Mouse (Mus musculus) gastrocnemius, postnatal 4 days (tissue): ENCODE data around the gene Vmn2r22. TPM values are rescaled to one million over a fixed set of nuclear protein-coding genes. Genes with fewer than 3 reads are reported as not detected.
"Not testable (repeated sequence)": the region's sequence is repeated elsewhere in the genome, so short reads cannot be mapped to it uniquely, and the experiment has no call there.

Source experiments
- DNase-seq, 2 experiments: peaks; one replicate each; pipeline ENCODE4 v3.0.0; 2021 to 2022; ENCODE audit warnings: low spot score in 2 of 2, mixed read lengths in 2 of 2
- long read RNA-seq, 2 experiments: library from polyadenylated mRNA; stranded (forward); transcript quantifications; one replicate each; pipeline ENCODE4 v2.0.0; 2021
- total RNA-seq, 2 experiments: library from RNA; stranded (reverse); gene quantifications; 2 replicates each; pipeline ENCODE4 v1.2.3; 2021

Gene Vmn2r22
- total RNA-seq = not detected
- long read RNA-seq, experiment 1 = 0 reads
- long read RNA-seq, experiment 2 = 0 reads

GRCm38 (mm10) chr6:123650625-123651024 lies at the start of gene Vmn2r22:
Gene Vmn2r22 (minus strand): TSS chr6:123650725.
- DNase-seq = not testable (repeated sequence)

DNA sequence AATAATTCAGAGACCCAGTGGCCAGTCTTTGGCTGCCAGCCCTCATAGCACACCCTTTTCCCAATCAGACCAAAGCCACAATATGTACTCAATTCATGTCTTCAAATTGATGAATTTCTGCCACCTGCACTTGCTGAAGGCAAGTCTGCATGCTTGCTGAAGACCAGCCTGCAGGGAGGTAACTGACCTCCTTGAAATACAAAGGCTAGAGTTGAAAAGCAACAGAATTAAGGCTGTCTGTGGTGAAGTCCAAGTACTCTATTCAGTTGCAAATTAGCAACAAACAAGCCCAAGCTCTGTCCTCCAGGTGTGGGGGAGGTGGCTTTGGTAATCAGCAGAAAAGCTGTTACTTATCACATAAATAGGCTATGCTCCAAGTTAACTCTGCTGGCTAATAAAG lies 46.7 kb upstream of the Vmn2r22 start:
- DNase-seq = no peak

DNA sequence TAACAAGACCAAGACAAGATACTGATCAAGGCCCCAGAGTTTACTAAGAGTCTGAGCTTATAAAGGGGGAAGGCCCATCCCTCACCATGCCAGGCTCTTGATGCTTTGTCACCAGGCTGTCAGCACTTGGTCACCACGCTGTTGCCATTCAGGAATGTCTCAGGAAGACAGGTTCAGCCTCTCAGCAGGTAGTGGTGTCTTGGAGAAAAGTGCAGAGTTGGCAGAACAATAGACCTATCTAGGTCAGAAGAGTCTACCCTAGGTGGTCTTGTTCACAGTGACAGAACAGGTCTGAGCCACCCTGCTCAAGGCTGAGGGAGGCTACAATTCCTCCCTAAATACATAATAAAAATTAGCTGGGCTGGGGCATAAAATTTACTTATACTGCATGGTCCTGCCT lies 46.1 kb upstream of the Vmn2r22 start:
- not testable (repeated sequence) for DNase-seq

DNA sequence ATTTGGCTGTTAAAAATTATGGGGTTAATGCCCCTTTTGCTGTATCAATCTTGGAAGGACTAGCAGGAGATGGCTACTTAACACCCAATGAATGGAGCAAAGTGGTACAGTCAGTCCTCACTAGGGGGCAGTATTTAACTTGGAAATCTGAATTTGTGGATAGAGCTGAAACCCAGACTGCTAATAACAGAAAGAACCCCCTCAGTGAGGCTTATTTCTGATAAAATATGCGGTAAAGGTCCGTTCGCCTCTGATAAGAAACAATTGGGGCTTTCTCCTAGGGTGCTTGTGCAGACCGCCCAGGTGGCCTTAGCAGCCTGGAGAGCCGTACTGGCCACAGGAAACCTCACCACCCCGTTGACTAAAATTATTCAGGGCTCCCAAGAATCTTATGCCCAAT lies 6.5 kb upstream of the Vmn2r22 start:
- DNase-seq = no peak

- not testable (repeated sequence) for DNase-seq
These were observed 11.1 kb downstream of the Vmn2r22 start for GRCm38 (mm10) chr6:123639394-123639793.

GRCm38 (mm10) chr6:123623784-123624183 lies 26.7 kb downstream of the Vmn2r22 start:
- not testable (repeated sequence) for DNase-seq

DNA sequence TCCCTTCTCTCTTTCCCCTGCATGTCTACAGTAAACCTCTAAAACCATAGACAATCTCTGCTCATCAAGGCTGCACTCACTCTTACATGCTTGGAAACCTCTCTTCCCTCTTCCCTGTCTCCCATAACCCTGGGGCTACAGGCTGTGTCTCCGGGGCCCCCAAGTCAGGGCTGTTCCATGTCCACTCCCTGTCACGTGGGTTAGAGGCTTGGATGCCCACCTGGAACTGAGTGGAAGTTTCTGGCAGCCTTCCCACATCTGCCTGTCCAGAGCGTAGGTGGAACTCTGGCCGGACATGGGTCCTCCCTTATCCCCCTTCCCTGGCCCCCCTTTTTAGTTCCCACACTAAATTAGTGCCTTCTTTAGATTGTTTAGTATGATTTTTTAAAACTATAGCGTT lies 62.2 kb downstream of the Vmn2r22 start:
- DNase-seq = not testable (repeated sequence)

- not testable (repeated sequence) for DNase-seq
These were observed 62.7 kb downstream of the Vmn2r22 start for GRCm38 (mm10) chr6:123587796-123588328.

DNA sequence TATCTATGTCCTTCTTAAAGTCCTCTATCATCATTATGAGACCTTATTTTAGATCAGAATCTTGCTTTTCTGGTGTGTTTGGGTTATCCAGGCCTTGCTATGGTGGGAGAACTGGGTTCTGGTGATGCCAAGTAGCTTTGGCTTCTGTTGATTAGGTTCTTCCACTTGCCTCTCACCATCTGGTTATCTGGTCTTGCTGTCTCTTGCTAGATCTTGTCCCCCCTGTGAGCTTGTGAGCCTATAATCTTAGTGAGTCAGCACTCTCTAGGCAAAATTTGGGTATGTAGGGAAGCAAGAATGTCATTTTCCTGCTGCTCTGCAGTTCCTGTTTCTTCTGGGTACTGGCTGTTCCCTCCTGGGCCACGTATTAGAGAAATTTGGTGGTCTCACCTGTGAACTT lies 66.5 kb downstream of the Vmn2r22 start:
- DNase-seq = not testable (repeated sequence)

DNA sequence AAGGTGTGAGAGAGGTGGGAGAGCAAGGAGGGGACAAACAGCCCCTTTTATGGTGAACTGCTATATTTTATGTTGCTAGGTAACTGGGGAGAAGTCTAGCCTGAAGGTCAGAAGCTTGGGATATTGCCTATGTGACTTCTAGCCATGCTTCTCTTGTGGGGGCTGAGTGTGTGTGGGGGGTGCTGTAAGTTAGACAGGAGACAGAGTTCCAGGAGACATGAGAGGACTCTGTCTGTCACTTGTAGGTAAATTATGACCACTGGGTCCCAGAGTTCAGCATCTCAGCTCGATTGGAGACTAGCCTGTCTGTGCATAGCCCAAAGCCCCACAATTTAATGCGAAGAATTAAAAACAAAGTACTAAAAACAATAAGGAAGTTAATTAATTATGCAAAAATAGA lies 75.8 kb downstream of the Vmn2r22 start:
- not testable (repeated sequence) for DNase-seq

Other genes starting within 250 kb of the Vmn2r22 start
- under 1 TPM in 1 of 2 experiments, not detected in 1; 0.02 TPM for gene Vmn2r20, start 232.6 kb downstream of the Vmn2r22 start, total RNA-seq
- gene Vmn2r21, start 117.3 kb downstream of the Vmn2r22 start, total RNA-seq = not detected
- not detected for gene Vmn2r23, start 51.9 kb upstream of the Vmn2r22 start, total RNA-seq
- gene Vmn2r24, start 128.2 kb upstream of the Vmn2r22 start, total RNA-seq = not detected
- gene Vmn2r25, start 202.7 kb upstream of the Vmn2r22 start, total RNA-seq = not detected